Mouse (Mus musculus): ENCODE data around the gene Nploc4.
A peak's percentile ranks its signal among the peaks of the same experiment; 100 is the strongest.
"Not testable (repeated sequence)": the region's sequence is repeated elsewhere in the genome, so short reads cannot be mapped to it uniquely, and the experiment has no call there.

Nploc4 gene

DNA sequence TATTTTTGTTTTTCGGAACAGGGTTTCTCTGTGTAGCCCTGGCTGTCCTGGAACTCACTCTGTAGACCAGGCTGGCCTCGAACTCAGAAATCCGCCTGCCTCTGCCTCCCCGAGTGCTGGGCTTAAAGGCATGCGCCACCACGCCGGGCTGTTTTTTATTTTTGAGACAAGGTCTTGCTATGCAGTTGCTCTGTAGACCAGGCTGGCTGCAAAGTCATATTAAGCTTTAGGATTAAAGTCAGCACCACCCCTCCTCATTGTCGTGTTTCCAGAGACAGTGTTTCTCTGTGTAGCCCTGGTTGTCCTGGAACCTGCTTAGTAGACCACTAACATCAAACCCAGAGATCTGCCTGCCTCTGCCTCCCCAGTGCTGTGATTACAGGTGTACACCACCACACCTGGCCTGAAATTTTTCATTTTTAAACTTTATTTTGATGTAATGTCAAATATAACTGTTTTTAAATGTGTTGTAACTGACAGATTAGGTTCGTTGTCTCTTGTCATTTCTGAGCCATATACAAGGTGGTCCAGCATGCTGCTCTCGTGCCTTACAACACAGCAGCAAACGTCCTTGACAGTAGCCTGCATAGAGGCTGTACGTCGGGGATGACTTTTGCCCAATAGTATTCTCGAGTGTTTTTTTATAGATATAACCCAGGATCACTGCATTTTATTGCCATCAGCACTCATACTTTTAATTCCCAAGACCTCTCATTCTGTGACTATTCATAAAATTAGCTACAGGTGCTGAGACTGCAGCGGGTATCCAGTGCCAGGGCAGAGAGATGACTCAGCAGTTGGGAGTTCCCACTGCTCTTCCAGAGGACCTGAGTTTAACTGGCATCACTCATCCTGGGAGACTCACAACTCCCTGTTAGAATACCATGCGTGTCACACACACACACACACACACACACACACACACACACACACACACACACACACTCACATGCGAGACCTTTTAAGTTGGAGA is 82.9 kb downstream of the Nploc4 start:
- DNase-seq (ENCODE audit: low spot score) = no peak

DNA sequence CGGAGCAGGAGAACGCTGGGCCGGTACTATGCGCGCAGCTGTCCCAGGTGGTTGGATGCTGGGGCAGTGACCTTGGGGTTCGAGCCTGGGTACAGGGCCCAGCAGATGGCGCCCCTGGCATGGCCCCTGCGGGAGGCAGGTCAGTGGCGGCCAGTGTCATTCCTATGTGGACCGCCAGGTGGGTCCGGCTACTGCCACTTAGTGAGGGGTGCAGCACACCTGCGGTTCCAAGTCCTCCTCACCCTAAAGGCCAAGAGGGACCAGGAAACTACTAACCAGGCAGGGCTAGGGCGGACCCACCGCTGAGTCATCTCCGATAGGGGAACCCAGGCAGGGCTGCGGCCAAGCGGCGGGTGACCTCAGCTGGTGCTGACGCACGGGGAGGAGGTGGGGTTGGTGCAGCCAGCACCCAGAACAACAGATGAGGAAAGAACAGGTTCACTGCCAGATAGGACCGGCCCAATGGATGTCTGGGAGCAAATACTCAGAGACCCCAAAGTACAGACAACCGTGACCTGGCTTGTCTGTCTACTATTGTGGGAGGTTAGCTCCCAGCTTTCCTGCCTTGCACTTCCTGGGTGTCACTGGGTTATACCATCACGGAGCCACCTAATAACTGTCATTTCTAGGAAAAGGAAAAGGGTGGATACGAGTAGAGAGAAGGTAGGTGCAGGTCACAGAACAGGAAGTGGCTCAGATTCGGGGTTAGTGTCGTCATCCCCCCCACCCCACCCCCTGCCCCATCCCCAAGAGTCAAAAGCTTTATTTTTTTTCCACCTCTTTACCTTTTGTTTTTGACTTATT is 83.8 kb downstream of the Nploc4 start:
- DNase-seq (ENCODE audit: low spot score) = peak; percentile 80

DNA sequence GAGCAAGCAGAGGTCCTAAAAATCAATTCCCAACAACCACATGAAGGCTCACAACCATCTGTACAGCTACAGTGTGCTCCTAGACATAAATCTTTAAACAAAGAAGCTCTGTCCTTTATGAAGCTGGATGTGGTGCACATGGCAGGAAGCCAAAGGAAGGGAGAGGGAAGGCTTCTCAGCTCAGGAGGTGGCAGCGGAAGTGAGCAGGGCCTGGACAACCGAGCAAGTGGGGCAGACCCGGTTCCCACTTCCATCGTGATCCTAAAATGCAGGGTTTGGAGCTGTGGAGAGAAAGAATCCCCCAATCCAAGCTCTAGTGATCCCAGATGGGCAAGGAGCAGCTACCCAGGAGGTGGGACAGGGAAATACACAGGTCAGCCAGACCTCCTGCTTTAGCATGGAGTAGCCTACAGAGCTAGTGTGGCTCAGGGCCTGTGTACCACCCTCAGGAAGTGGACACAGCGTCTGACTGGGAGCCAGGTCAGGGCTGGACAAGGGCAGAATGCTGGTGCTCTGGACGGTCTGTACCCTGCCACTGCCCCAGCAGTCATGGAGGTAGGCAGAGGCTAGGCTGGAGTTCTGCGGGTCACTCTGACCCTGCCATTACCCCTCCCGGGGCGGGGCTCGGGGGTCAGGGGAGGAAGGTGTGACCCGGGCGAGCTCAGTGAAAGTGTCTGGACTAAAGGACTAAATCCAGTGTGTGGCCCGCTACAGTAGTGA is 84.8 kb downstream of the Nploc4 start:
- no peak for DNase-seq (ENCODE audit: low spot score)

DNA sequence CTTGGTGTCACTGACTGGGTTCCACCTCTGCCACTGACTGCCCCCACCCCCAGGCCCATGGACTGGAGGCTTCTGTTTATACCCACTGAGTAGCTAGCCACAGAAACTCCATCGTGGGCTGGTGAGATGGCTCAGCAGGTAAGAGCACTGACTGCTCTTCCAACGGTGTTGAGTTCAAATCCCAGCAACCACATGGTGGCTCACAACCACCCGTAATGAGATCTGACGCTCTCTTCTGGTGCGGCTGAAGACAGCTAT is 85.5 kb downstream of the Nploc4 start:
- DNase-seq (ENCODE audit: low spot score) = not testable (repeated sequence)

DNA sequence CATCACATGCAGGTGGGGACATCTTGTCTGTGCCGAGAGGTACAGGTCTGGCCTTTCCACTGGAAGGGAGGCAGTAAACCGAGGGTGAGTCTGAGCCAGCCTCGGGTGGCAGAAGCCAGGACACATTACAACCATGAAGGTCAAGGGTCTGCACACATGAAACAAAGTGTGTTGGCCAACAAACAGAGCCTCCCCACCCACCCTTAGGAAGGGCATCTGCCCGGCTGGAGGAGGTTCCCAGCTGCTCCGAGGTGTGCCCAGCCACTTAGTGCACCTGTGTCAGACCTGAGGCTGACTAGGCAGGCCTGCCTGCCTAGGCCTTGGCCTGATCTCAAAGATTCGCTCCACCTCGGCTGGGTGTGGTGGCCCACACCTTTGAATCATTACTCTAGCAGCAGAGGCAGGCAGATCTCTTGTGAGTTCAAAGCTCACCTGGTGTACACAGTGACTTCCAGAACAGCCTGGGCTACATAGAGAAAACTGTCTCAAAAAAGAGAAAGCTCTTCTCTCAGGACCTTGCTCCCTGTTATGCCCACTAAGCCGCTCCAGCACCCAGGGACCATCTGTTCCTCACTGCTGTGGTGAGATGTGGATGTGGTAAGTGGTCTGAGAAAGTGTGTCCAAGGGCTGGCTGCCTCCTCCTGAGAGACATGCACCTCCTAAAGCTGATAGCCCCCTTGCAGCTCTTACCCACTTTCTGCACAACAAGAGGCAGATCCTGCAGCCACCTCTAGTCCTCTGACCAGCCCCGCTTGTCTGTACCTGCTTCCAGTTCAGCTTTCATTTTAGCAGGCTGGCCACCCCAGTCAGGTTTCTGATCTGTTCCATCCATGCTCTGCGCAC is 86.0 kb downstream of the Nploc4 start:
- no peak for DNase-seq (ENCODE audit: low spot score)

DNA sequence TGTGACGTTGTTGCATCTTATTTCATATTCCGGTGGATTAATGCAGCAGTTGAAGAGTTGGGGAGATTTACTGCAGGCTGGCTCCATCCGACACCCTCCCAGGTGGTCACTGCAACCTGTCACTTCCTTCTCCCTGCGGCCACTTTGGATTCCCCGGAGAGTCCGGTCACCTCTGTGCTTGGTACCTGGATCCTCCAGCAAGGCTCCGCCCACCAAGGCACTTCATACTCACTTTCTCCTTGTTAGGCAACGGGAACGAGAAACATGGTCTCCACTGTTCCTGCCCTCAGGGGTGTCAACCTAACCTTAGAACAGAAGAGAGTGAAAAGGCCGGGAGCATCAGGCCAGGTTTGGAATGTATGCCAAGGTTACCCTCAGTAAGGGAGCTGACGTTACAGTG is 86.8 kb downstream of the Nploc4 start:
- no peak for DNase-seq (ENCODE audit: low spot score)

DNA sequence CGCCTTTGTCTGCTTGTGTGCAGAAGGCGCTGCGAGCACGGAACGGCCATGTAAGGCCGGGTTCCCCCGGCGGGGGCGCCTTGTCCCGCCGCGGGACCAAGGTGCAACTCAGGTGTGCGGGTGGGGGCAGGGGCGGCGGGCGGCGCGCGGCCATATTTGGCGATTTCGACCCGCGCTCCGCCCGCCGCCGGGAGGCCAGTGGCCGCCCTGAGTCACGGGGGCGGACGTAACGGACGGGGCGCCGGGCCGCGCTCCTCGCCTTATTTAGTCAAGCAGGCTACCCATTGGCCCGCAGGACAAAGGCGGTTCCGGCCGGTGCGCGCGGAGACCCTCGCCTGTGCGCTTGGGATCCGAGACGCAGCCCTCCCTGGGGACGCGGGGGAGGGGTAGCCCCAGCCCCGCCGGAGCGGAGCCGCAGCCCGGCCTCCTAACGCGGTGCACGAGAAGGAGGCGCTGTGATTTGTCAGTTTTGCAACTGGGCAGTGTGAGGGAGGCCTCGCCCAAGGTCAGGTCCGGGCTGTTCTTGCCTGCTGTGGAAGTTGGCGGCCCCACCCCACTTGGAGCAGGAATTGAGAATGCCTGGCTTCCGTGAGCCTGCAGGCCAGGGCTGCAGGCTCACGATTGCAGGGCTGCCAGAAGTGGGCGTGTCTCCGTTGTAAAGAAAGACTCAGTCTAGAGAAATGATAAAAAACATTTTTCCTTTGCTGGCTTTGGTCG is 87.4 kb downstream of the Nploc4 start:
- peak; percentile 90 for DNase-seq (ENCODE audit: low spot score)

DNA sequence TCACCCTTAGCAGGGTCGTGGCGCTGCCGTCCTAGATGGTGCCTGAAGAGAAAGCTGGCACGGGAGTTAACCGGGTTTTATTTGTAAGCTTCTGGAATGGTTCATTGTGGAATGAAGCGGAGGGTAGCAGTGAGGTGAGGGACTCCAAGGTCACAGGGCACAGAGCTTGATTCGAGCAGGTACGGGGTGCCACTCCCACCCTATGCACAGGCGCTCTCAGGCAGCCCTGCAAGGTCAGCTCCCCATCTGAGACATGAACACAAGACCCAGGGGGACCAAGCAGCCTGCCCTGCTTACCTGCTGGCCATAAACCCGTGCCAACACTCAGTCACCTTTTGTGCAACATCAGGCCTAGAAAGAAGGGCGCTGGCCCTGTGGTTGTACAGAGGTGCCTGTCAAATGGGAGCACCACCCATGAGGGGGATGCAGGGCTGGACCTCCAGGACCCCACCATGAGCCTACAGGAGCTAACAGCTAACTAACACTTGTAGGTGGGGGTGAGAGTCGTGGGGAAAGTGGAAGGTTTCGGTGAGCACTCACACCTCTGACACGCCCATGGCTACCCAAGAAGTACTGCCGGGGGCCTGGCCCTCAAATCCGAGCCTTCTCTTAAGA is 88.0 kb downstream of the Nploc4 start:
- DNase-seq (ENCODE audit: low spot score) = no peak

DNA sequence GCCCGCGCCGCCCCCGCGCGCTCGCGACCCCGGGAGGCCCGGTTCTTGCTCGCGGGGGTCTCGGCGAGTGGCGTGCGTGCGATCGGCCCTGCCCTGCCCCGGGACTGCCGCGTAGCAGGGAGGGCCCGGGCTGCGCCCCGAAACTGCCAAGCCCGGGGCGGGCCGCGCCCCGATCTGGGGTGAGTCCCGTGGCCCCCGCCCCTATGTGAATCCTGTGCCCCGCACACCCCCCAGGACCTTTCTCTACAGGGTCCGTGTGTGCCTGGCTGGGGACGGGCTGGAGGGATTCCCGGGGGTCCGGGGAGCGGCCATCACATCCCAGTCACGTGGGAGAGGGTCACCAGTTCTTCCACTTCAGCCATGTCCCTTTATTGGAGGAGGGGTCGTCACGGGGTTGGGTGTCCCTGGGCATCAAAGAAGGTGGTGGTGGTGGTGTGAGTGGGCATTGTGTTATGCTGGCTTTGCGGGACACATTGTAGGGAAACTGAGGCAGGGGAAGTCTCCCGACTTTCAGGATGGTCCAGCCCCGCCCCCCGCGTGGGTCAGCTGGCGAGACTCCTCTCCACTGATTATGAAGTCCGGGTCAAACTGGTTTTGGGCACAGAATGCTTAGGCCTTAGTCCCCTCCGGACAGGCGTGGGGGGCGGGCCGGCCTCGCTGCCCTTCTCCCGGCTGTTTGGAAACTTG is 88.7 kb downstream of the Nploc4 start:
- no peak for DNase-seq (ENCODE audit: low spot score)

DNA sequence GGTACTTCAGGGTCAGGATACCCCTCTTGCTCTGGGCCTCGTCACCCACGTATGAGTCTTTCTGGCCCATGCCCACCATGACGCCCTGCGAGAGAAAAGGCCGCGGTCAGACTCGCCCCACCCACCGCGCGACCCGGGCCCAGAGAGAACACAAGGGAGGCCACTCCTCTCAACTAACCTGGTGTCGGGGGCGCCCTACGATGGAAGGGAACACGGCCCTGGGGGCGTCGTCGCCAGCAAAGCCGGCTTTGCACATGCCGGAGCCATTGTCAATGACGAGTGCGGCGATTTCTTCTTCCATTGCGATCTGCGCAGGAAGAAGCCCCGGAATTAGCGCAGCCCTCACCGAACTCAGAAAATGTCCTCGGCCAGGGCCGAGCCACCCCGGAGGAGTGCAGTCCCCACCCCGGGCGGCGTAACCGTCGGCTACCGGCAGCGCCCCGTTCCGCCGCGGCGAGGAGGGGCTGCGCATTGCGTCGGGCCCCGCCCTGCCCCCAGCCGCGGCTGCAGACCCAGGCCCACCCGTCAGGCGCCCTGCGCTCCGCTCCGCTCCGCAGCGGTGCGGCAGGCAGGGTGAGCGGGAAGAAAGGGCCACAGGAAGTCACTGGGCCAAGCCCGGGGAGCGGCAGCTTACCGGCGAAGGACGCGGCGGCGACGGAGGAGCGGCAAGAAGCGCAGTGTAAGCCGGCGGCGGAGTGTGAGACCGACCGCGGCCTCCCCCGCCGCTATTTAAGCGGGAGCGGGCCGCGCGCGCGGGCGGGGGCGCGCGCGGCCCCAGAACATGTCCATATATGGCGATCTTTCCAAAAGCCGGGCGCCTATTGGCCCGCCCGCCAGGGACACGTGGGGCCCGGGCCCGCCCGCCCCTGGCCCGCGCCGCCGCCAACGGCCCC is 89.5 kb downstream of the Nploc4 start, which contains the start of gene Actg1:
TSS of gene Actg1 (minus strand) at position 752 of the 893 bp plus-strand sequence.
- DNase-seq (ENCODE audit: low spot score) = peak; percentile 77

DNA sequence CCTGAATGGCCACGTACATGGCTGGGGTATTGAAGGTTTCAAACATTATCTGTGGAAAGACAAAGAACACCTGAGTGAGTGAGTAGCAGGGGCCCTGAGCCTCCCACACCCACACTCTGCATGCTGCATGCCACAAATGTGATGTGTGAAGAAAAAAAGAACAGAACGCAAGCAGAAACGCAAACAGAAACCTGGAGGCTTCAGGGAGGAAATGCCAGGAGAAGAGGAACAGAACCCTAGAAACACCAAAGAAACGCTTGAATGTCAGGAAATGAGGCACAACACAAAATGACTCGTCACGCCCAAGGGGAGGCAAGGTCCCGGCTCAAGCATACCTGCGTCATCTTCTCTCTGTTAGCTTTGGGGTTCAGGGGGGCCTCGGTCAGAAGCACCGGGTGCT is 90.2 kb downstream of the Nploc4 start:
- no peak for DNase-seq (ENCODE audit: low spot score)

DNA sequence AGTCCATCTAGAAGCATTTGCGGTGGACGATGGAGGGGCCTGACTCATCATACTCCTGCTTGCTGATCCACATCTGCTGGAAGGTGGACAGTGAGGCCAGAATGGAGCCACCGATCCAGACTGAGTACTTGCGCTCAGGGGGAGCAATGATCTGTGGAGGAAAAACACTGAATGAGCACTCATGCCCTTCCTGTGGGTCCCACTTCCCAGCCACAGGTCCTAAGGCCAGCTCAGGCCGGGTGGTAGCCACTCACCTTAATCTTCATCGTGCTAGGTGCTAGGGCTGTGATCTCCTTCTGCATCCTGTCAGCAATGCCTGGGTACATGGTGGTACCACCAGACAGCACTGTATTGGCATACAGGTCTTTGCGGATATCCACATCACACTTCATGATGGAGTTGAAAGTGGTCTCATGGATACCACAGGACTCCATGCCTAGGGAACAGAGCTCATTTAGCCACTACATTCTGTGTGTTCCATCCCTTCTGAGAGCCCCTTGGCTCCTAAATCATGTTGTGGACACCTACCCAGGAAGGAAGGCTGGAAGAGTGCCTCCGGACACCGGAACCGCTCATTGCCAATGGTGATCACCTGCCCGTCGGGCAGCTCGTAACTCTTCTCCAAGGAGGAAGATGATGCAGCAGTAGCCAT is 91.0 kb downstream of the Nploc4 start:
- DNase-seq (ENCODE audit: low spot score) = not testable (repeated sequence)

DNA sequence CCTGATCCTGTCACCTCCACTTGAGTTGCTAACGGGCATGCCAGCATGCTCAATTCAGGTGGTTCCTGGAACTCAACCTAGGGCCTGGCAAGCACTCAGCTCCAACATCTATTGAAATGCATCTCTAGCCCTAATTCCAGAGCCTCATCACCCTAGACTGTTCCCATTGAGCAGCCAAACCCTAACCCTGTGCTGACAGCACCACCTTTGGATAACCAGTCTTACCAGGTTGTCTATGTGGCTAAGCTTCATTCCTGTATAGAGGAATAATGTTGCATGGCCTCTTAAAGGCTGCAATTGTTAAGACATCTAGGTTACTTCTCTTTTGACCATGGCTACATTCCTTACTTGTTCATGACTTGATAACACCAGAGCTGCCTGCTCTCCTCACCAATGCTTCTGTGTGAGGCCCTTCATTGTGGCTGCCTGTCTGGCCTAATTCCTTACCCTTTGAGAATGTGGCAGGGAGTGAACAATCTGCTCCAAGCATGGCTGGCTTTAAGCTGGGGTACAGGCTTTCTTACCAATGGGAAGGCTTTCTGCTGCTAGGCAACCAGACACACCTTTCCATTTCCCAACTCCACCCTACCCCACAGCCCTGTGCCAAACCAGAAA is 92.3 kb downstream of the Nploc4 start:
- DNase-seq (ENCODE audit: low spot score) = no peak

DNA sequence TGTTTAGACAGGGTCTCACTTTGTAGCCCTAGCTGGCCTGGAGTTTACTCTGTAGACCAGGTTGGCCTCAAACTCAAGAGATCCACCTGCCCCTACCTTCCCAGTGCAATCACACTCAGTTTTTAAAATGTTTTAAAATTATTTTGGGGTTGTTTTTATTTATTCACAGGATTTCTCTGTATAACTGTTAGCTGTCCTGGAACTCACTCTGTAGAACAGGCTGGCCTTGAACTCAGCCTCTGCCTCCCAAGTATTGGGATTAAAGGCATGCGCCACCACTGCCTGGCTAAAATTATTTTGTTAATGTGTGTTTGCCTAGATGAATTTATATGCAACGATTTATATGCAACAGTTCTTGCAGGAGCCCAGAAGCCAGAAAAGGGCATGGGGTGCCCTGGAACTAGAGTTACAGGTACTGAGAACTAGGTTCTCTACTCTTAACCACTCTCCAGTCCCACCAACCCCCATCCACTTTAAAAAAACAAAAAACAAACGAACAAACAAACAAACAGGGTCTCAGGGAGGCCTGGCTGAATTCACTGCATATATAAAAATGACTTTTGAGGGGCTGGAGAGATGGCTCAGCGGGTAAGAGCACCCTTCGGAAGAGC is 93.1 kb downstream of the Nploc4 start:
- DNase-seq (ENCODE audit: low spot score) = no peak

DNA sequence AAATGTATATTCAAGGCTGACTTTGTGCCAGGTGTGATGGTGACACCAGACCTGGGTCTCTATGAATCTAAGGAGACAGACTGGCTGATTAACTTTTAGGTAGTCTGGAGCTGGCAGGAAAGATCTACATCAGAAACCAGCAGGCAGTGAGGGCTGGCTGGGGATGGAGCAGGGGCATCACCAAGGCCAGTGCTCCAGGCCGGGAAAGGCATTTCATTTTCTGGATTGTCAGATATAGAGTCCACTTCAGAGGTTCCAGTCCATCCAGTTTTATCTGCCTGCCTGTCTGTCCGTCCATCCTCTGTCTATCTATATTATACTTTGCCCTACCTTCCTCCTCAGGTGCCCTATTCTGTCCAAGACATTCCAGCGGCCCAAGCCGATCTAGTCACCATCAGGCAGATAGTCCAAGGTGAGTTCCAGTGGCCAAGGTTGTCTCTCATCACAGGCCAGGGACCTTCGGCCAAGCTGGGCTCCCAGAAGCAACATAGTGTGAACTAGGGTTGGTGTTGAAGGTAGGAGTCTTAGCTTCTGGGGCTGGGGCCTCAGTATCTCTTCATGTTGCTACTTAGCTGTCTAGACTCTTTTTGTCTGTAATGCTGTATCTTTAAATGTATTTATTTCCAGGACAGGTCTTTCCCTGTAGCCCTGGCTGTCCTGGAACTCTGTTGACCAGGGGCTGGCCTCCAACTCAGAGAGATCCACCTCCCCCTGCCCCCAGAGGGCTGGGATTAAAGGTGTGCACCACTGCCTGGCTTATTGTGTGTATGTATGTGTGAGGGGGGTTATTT is 93.8 kb downstream of the Nploc4 start:
- DNase-seq (ENCODE audit: low spot score) = no peak

DNA sequence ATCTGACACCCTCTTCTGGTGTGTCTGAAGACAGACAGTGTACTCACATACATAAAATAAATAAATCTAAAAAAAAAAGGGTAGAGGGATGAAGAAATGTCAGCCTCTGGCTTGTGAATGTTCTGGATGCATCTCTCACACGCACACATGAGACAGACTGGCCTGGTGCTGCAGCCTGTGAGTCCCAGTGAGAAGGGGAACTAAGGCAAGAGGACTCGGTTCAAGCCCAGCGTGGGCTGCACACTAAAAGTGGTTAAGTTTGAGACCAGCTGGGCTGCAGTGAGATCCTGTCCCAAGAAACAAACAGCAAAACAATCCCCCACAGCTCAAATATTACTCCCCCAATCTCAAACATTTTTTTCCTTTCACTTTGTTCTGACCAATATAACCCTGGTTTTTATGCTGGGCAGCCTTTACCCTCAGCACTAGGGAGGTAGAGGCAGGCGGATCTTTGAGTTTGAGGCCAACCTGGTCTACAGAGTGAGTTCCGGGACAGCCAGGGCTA is 94.8 kb downstream of the Nploc4 start:
- DNase-seq (ENCODE audit: low spot score) = no peak
